Mouse (Mus musculus): ENCODE measurements at regions not wholly inside any gene's neighbourhood (a gene's known extent, or its start where the extent isn't known, plus 50 kb on each side); places are given as distances from the start of the nearest gene placed in this dataset.

- TF ChIP-seq CTCF (IDR thresholded peaks at IDR 0.05; ENCODE audit: borderline replicate concordance, control insufficient read depth, extremely low read depth, insufficient read depth, low read length, poor library complexity) (no peak), POLR2A (IDR thresholded peaks at IDR 0.05; ENCODE audit: control insufficient read depth, extremely low read depth, insufficient read depth, low read length, poor library complexity) (no peak)
Observed at GRCm38 (mm10) chr16:51664325-51664724, 366.7 kb upstream of the Cblb start.

Data from thymus, adult 2 months (tissue).